Mouse (Mus musculus): ENCODE data around the gene Dnlz.

GRCm38 (mm10) chr2:26368572-26368971 is 16.7 kb upstream of the Dnlz start:
- TF ChIP-seq CTCF (IDR thresholded peaks at IDR 0.05; ENCODE audit: control insufficient read depth, insufficient read depth, insufficient replicate concordance, low read depth, low read length) (no peak), POLR2A (IDR thresholded peaks at IDR 0.05; ENCODE audit: control insufficient read depth, low read depth, low read length) (no peak)
